In genomic region chr7:140681651-140682050, GRCm38 (mm10) we compare ENCODE assay signal across 37 mouse cellular contexts. TPM values are rescaled to one million over a fixed set of nuclear protein-coding genes. Genes with fewer than 3 reads are reported as not detected.
"Had no signal": no experiment of that assay in that cellular context is flagged by ENCODE, and none has a peak within 500 bp of the region (broad histone marks: within the 10 kb centered on the region; RNA-seq: fewer than 3 reads in every experiment).

Gene Olfr45 (plus strand): TSS chr7:140681951.

- H3K4me1 ChIP-seq: limb, embryonic 10.5 days; limb, embryonic 12.5 days; limb, embryonic 13.5 days; limb, embryonic 15.5 days; liver, embryonic 12.5 days; liver, embryonic 13.5 days; liver, embryonic 15.5 days; lung, embryonic 15.5 days; megakaryocyte, embryonic 14.5 days; midbrain, embryonic 10.5 days; midbrain, embryonic 12.5 days; midbrain, embryonic 13.5 days; midbrain, embryonic 15.5 days had no signal

- DNase-seq: left cerebral cortex, postnatal 4 days; liver; liver, embryonic 13.5 days; liver, postnatal 0 days; lung, adult 18-20 months; lung, adult 2 months; lung, embryonic 14.5 days; lung, postnatal 10 days; lung, postnatal 14 days; lung, postnatal 36 days; lung, postnatal 4 days; midbrain, embryonic 14.5 days had no signal

- H3K27ac ChIP-seq: left cerebral cortex, adult 2 months; limb, embryonic 10.5 days; limb, embryonic 12.5 days; limb, embryonic 13.5 days; limb, embryonic 15.5 days; liver, embryonic 12.5 days; liver, embryonic 13.5 days; liver, embryonic 14.5 days; liver, embryonic 15.5 days; lung, embryonic 15.5 days; macrophage; midbrain, embryonic 10.5 days; midbrain, embryonic 12.5 days; midbrain, embryonic 13.5 days; midbrain, embryonic 15.5 days had no signal

- H3K4me3 ChIP-seq: left cerebral cortex, adult 2 months; limb, embryonic 10.5 days; limb, embryonic 12.5 days; limb, embryonic 13.5 days; limb, embryonic 15.5 days; liver, embryonic 12.5 days; liver, embryonic 13.5 days; liver, embryonic 15.5 days; lung, embryonic 15.5 days; megakaryocyte, embryonic 14.5 days; midbrain, embryonic 10.5 days; midbrain, embryonic 12.5 days; midbrain, embryonic 13.5 days; midbrain, embryonic 15.5 days; myocyte had no signal

RNA-seq across cellular contexts. Expression of gene Olfr45, which starts in this region (rescaled TPM):
- polyA plus RNA-seq: limb, embryonic 10.5 days; limb, embryonic 12.5 days; limb, embryonic 15.5 days; liver, adult 2 months; liver, embryonic 11.5 days; liver, embryonic 12.5 days; liver, embryonic 13.5 days; liver, embryonic 14.5 days; liver, embryonic 15.5 days; liver, embryonic 16.5 days; liver, postnatal 0 days; lung, adult 2 months; lung, embryonic 14.5 days; lung, embryonic 15.5 days; lung, embryonic 16.5 days; lung, postnatal 0 days; macrophage; midbrain, embryonic 10.5 days; midbrain, embryonic 11.5 days; midbrain, embryonic 12.5 days; midbrain, embryonic 13.5 days; midbrain, embryonic 14.5 days; midbrain, embryonic 15.5 days; midbrain, embryonic 16.5 days; midbrain, postnatal 0 days; myocyte; neural tube, embryonic 11.5 days had no signal
